Mouse (Mus musculus): ENCODE data around the gene Olfr64. TPM values are rescaled to one million over a fixed set of nuclear protein-coding genes. Genes with fewer than 3 reads are reported as not detected.

Gene Olfr64
- not detected for total RNA-seq (2023)

DNA sequence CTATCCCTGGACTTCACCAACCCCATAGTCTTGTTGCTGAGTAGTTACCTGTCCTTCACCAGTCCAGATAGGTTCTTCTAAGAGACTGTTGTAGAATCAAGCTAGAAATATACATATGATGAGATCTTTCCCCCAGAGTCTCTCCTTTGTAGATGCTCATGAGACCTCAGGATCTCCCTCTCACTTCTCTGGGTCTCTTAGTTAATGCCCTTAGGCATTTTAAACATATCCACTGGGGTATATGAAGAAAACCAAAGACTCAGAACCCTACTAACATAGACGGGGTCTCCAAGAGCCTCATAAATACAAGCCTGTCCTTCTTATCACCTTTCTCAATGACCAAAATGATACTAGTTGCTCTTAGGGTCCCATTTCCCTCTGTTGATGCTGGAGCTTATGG, at the start of gene Olfr64:
Gene Olfr64, minus strand, starts transcription at position 101 of the 400 bp plus-strand sequence.

DNA sequence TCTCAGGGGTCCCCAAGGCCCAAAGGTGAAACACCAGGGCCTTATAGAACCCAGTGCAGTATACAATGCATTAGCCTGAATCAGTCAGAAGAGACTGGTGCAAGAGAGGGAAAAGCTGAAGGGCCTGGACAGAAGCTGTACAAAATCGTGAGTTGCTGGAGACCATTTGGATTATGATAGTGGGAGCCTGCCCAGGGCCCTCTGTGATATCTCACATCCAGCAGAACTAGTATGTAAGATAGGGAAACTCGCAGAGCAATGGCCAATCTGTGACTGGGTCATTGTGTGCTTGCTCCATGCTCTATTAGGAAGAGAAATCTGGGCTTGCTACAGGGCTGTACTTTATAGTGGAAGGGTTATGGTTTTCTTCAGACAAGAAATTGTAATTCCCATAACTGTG, 40.0 kb upstream of the Olfr64 start, which contains the start of gene Olfr632:
Gene Olfr632, plus strand, starts transcription at position 84 of the 400 bp plus-strand sequence.

DNA sequence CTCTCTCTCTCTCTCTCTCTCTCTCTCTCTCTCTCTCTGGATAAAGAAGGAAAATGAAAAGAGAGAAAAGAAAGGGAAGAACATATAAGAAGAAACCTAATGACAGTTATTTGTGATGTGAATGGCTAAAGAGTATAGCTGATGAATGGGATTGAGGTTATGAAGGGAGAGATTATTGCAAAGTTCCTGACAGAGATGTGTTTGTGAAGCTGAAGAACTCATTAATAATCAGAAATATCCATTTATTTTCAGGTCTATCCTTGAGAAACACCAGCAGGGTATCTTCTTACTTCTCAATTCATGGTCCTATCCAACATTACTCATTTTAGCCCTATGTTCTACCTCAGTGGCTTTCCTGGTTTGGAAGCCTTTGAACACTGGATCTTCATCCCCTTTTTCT, 34.2 kb upstream of the Olfr64 start, which contains the start of gene Olfr631:
Gene Olfr631, plus strand, starts transcription at position 301 of the 400 bp plus-strand sequence.

DNA sequence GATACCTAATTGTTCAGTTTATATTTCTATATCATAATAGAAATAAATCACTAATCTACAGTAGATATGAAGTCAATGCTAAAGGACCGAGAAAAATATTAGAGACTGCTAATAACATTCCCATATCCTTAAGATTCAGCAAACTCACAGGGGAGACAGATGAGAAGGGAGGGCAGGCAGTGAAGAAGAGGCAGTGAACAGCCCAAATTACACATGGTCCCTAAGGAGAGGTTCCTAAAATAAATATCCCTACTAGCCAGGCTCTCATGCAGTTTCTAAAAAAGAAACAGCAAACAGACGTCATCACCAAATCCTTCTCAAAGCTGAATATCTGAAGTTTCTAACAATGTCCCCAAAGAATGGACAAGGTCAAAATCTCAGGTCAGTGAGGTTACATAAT, 8.9 kb upstream of the Olfr64 start, which contains the start of gene Olfr65:
Gene Olfr65, plus strand, starts transcription at position 301 of the 400 bp plus-strand sequence.

DNA sequence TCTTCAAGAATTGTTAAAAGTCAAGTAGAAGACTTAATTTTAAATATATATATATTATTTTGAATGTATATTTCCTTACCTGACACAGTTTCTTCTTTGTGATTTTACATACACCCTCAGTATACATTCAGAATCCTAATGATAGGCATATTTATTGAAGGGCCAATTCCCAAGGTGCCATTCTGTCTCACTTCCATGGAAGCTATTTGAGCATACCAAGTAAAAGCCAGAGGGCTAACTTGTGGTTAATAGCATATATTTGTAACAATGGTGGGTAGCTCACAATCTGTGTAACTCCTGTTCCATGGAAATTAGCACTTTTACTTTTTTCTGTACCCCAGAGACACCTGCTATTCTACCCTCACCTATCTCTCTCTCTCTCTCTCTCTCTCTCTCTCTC, 8.1 kb downstream of the Olfr64 start, which contains the start of gene Olfr66:
Gene Olfr66, minus strand, starts transcription at position 101 of the 400 bp plus-strand sequence.

DNA sequence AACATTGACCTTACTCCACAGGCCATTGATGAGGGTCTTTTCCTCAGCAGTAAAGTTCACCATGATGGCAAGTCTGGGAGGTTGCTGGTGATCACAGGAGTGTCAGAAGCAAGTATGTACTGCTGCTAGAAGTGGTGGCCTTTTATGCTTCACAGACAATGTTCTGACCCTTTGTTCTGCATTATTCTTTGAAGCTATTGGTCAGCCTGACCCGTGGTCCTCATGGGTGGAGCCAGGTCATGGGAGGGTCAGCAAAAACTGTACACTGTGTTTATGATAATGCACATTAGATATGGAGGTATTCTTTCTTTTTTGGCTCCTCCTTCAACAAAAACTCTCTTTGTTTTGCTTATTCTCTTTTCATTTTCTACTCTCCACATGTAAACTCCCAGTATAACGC, 41.2 kb downstream of the Olfr64 start, which contains the start of gene Hbb-y:
Gene Hbb-y, minus strand, starts transcription at position 127 of the 400 bp plus-strand sequence.

DNA sequence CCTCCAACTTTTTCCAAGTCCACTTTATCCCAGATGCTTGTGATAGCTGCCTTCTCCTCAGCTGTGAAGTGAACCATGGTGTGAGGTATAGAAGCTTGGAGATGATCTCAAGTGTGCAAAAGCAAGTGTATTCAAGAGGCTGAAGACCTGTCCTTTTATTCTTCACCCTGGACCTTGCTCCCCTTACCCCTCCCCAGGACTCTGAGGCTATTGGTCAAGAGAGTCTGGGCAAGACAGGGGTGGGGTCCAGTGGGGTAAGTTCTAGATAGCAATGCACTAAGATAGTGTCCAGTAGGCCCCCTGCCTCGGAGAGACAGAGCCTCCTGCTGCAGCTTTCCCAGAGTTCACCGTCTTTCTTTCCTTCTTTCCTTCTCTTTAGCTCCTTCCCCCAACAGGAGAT, 51.3 kb downstream of the Olfr64 start, which contains the start of gene Hbb-bh1:
Gene Hbb-bh1, minus strand, starts transcription at position 131 of the 400 bp plus-strand sequence.

DNA sequence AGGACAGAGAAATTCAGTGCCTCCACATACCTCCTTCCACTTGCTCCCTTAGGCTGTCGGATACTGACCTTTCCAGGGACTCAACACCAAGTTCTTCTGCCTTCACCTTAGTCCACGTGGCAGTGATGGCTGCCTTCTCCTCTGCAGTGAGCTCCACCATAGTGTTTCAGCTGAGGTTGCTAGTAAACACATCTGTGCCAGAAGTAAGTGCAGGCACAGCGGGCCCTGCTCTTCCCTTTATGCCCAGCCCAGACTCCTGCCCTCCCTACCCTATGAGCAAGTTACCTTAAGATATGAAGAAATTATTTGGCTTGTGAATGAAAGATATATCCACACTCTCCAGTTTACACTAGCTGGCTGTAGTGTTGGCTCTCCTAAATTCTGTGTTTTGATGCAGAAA, 54.0 kb downstream of the Olfr64 start, which contains the start of gene Hbb-bh2:
Gene Hbb-bh2, minus strand, starts transcription at position 253 of the 400 bp plus-strand sequence.

Other genes starting within 250 kb of the Olfr64 start
- gene Olfr623, start 230.8 kb downstream of the Olfr64 start, total RNA-seq (2023) = not detected
- gene Olfr624, start 223.3 kb downstream of the Olfr64 start, total RNA-seq (2023) = not detected
- not detected for gene Olfr625-ps1, start 211.8 kb downstream of the Olfr64 start, total RNA-seq (2023)
- gene Olfr243, start 179.8 kb downstream of the Olfr64 start, total RNA-seq (2023) = not detected
- gene Olfr628, start 164.1 kb downstream of the Olfr64 start, total RNA-seq (2023) = not detected
- not detected for gene Olfr629, start 149.5 kb downstream of the Olfr64 start, total RNA-seq (2023)
- not detected for gene Olfr630, start 137.2 kb downstream of the Olfr64 start, total RNA-seq (2023)
- gene Olfr69, start 122.9 kb downstream of the Olfr64 start, total RNA-seq (2023) = not detected
- gene Olfr68, start 114.8 kb downstream of the Olfr64 start, total RNA-seq (2023) = not detected
- gene Olfr67, start 102.7 kb downstream of the Olfr64 start, total RNA-seq (2023) = not detected
- gene Hbb-bt, start 80.5 kb downstream of the Olfr64 start, total RNA-seq (2023) = 10 to 100 TPM in 1 of 2 experiments, 1 to 10 TPM in 1; 1.7 to 18.8 TPM
- 100 to 1,000 TPM in 1 of 2 experiments, 10 to 100 TPM in 1; 19.6 to 139 TPM for gene Hbb-bs, start 66.4 kb downstream of the Olfr64 start, total RNA-seq (2023)
- not detected for gene Hbb-bh2, start 54.0 kb downstream of the Olfr64 start, total RNA-seq (2023)
- not detected for gene Hbb-bh1, start 51.3 kb downstream of the Olfr64 start, total RNA-seq (2023)
- gene Hbb-y, start 41.3 kb downstream of the Olfr64 start, total RNA-seq (2023) = not detected
- gene Olfr66, start 8.2 kb downstream of the Olfr64 start, total RNA-seq (2023) = not detected
- gene Olfr65, start 9.0 kb upstream of the Olfr64 start, total RNA-seq (2023) = not detected
- not detected for gene Olfr631, start 34.3 kb upstream of the Olfr64 start, total RNA-seq (2023)
- gene Olfr632, start 39.9 kb upstream of the Olfr64 start, total RNA-seq (2023) = not detected
- not detected for gene Olfr633, start 50.0 kb upstream of the Olfr64 start, total RNA-seq (2023)
- not detected for gene Olfr635, start 76.7 kb upstream of the Olfr64 start, total RNA-seq (2023)
- not detected for gene Olfr638, start 104.3 kb upstream of the Olfr64 start, total RNA-seq (2023)
- gene Olfr639, start 122.8 kb upstream of the Olfr64 start, total RNA-seq (2023) = under 1 TPM; 0.09 to 0.10 TPM
- not detected for gene Olfr640, start 131.1 kb upstream of the Olfr64 start, total RNA-seq (2023)
- gene Olfr641, start 141.0 kb upstream of the Olfr64 start, total RNA-seq (2023) = not detected
- not detected for gene Olfr642, start 158.2 kb upstream of the Olfr64 start, total RNA-seq (2023)
- gene 4930516K23Rik, start 167.0 kb upstream of the Olfr64 start, total RNA-seq (2023) = not detected
- gene Olfr644, start 177.4 kb upstream of the Olfr64 start, total RNA-seq (2023) = not detected
- not detected for gene Olfr645, start 191.0 kb upstream of the Olfr64 start, total RNA-seq (2023)
- gene Olfr646, start 210.4 kb upstream of the Olfr64 start, total RNA-seq (2023) = under 1 TPM in 1 of 2 experiments, not detected in 1; 0.15 TPM
- gene Ubqln5, start 235.3 kb upstream of the Olfr64 start, total RNA-seq (2023) = not detected
- not detected for gene Olfr643, start 242.9 kb upstream of the Olfr64 start, total RNA-seq (2023)
- not detected for gene Ubqln3, start 248.8 kb upstream of the Olfr64 start, total RNA-seq (2023)